Mouse (Mus musculus) G1E (cell line): Measurements from ENCODE around the gene Tmem203.

Source experiments
- CTCF ChIP-seq: IDR thresholded peaks from 2 replicates; pipeline ENCODE4 v1.5.1; 2012; ENCODE audit warnings: low read depth, low read length, inconsistent platforms, mixed read lengths
- GATA1 ChIP-seq: IDR thresholded peaks from 2 replicates; pipeline ENCODE4 v1.6.1; 2012; ENCODE audit warnings: borderline replicate concordance, low read length, inconsistent platforms, mixed read lengths
- GATA2 ChIP-seq: IDR thresholded peaks from 2 replicates; pipeline ENCODE4 v1.6.1; 2012; ENCODE audit warnings: low read depth, low read length, inconsistent platforms, borderline replicate concordance
- POLR2AphosphoS5 ChIP-seq: IDR thresholded peaks from 2 replicates; pipeline ENCODE4 v1.6.1; 2012; ENCODE audit warnings: low read depth, low read length, inconsistent platforms; ENCODE audit not compliant: insufficient replicate concordance
- TAL1 ChIP-seq: conservative IDR thresholded peaks from 2 replicates; pipeline ENCODE4 v1.6.1; 2012; ENCODE audit warnings: low read depth, low read length, inconsistent platforms, mixed read lengths

- TF ChIP-seq CTCF (no peak), GATA1 (no peak), POLR2AphosphoS5 (no peak), GATA2 (no peak), TAL1 (no peak)
Observed at GRCm38 (mm10) chr2:25292054-25292544, 36.9 kb downstream of the Tmem203 start.
